Mouse (Mus musculus) liver, embryonic 15.5 days (tissue): ENCODE measurements at regions not wholly inside any gene's neighbourhood (a gene's known extent, or its start where the extent isn't known, plus 50 kb on each side); places are given as distances from the start of the nearest gene placed in this dataset.
"Not testable (repeated sequence)": the region's sequence is repeated elsewhere in the genome, so short reads cannot be mapped to it uniquely, and the experiment has no call there.

Source experiments
- ATAC-seq: fragments of 200-750 bp; cut with Nextera tagmentation; 2 replicates; pipeline ENCODE4 v1.8.0; 2017; ENCODE audit warnings: moderate number of reproducible peaks, mild to moderate bottlenecking, moderate library complexity; ENCODE audit not compliant: insufficient read depth
- H3K27ac ChIP-seq: fragments of 300-500 bp; sonication (generic); replicated peaks from 2 replicates; pipeline ENCODE4 v1.5.1; 2015; ENCODE audit warnings: mild to moderate bottlenecking, inconsistent platforms
- H3K27me3 ChIP-seq: fragments of 300-500 bp; sonication (generic); 2 replicates; pipeline ENCODE4 v1.6.1; 2015; ENCODE audit warnings: mild to moderate bottlenecking, inconsistent platforms
- H3K36me3 ChIP-seq: fragments of 300-500 bp; sonication (generic); replicated peaks from 2 replicates; pipeline ENCODE4 v1.6.1; 2015; ENCODE audit warnings: moderate library complexity, mild to moderate bottlenecking, inconsistent platforms
- H3K4me1 ChIP-seq: fragments of 300-500 bp; sonication (generic); replicated peaks from 2 replicates; pipeline ENCODE4 v1.6.1; 2015; ENCODE audit warnings: inconsistent platforms
- H3K4me2 ChIP-seq: fragments of 300-500 bp; sonication (generic); 2 replicates; pipeline ENCODE4 v1.6.1; 2015; ENCODE audit warnings: moderate library complexity, mild to moderate bottlenecking, inconsistent platforms
- H3K4me3 ChIP-seq: fragments of 300-500 bp; sonication (generic); replicated peaks from 2 replicates; pipeline ENCODE4 v1.5.1; 2015; ENCODE audit warnings: mild to moderate bottlenecking, inconsistent platforms
- H3K9ac ChIP-seq: fragments of 300-500 bp; sonication (generic); 2 replicates; pipeline ENCODE4 v1.6.1; 2015; ENCODE audit warnings: moderate library complexity, mild to moderate bottlenecking, inconsistent platforms
- H3K9me3 ChIP-seq: fragments of 300-500 bp; sonication (generic); replicated peaks from 2 replicates; pipeline ENCODE4 v1.6.1; 2016; ENCODE audit warnings: inconsistent platforms
- WGBS: fragments of 180-500 bp; shearing (Covaris S2); methylation state at CpG from one replicate; pipeline ENCODE4 v1.1.7; 2015; ENCODE audit warnings: mixed read lengths; ENCODE audit not compliant: insufficient replicate concordance; 5-methylcytosine and 5-hydroxymethylcytosine counted together

GRCm38 (mm10) chr8:57052661-57053060, 268.1 kb upstream of the Hand2 start:
- no peaks in the 10 kb centered on the region for H3K27me3 ChIP-seq
- WGBS: 68% methylated on average over 4 of the region's 4 CpGs
- no peak overlapping the region for H3K27ac ChIP-seq
- H3K4me2 ChIP-seq: no peak overlapping the region
- ATAC-seq: no peak
- H3K9me3 ChIP-seq: no peaks in the 10 kb centered on the region
- no peak overlapping the region for H3K4me3 ChIP-seq
- no peak overlapping the region for H3K9ac ChIP-seq
- H3K4me1 ChIP-seq: no peaks in the 10 kb centered on the region
- no peaks in the 10 kb centered on the region for H3K36me3 ChIP-seq

DNA sequence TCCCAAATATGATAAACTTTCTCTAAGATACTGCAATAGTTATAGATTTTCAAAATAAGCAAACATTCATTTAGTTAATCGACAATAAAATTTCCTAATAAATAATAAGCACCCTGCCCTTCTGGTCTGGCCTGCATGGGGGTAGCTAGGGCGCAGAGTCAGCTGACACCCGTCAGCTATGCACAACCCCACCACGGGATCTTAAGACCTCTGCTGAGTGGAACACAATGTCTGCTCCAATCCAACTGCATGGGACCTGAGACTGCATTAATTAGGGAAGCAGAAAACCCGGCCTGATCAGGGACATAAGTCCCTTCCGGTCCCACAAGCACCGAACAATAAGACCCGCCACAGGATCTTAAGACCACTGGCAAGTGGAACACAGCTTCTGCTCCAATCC, 243.8 kb upstream of the Hand2 start:
- no peaks in the 10 kb centered on the region for H3K9me3 ChIP-seq
- no peak for ATAC-seq
- 67% methylated on average over 8 of the region's 8 CpGs for WGBS

DNA sequence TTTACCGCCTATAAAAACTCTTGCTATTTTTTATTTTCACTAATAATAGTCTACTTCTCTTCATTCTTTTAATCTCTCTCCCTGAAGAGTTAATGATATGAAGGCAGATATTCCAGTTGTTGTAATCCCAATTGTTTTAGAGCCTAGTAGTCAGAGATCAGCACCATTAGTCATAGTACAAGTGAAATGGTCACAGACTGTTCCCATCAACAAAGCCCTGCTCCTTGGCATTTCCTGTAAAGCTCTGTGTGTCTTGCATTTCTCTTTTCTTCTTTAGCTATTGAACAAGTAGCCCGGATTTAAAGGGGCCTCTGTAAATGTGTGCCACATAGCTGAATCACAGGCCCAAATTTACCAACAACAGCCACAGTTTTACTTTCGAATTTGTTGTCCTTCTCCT, 234.0 kb upstream of the Hand2 start:
- WGBS: 46% methylated on average over 3 of the region's 3 CpGs
- no peak for ATAC-seq
- no peaks in the 10 kb centered on the region for H3K4me1 ChIP-seq
- H3K9me3 ChIP-seq: no peaks in the 10 kb centered on the region
- H3K36me3 ChIP-seq: no peaks in the 10 kb centered on the region
- H3K27me3 ChIP-seq: no peaks in the 10 kb centered on the region
- H3K9ac ChIP-seq: no peak overlapping the region
- no peak overlapping the region for H3K4me2 ChIP-seq
- no peak overlapping the region for H3K4me3 ChIP-seq
- H3K27ac ChIP-seq: no peak overlapping the region

More for the DNA sequence above, 243.8 kb upstream of the Hand2 start:
- H3K27me3 ChIP-seq: no peaks in the 10 kb centered on the region
- no peak overlapping the region for H3K4me2 ChIP-seq
- no peak overlapping the region for H3K4me3 ChIP-seq
- H3K27ac ChIP-seq: no peak overlapping the region
- no peaks in the 10 kb centered on the region for H3K36me3 ChIP-seq
- H3K9ac ChIP-seq: no peak overlapping the region
- no peaks in the 10 kb centered on the region for H3K4me1 ChIP-seq

- 61% methylated on average over 4 of the region's 4 CpGs for WGBS
- Histone ChIP-seq H3K27me3 (no peaks in the 10 kb centered on the region), H3K9ac (no peak overlapping the region), H3K36me3 (no peaks in the 10 kb centered on the region), H3K4me1 (no peaks in the 10 kb centered on the region), H3K27ac (no peak overlapping the region), H3K4me3 (no peak overlapping the region), H3K4me2 (no peak overlapping the region), H3K9me3 (no peaks in the 10 kb centered on the region)
- ATAC-seq: no peak
These were observed 228.4 kb upstream of the Hand2 start for GRCm38 (mm10) chr8:57092403-57092802.

- Histone ChIP-seq H3K9ac (no peak overlapping the region), H3K4me3 (no peak overlapping the region), H3K9me3 (no peaks in the 10 kb centered on the region), H3K36me3 (no peaks in the 10 kb centered on the region), H3K27ac (no peak overlapping the region), H3K4me1 (no peaks in the 10 kb centered on the region), H3K4me2 (no peak overlapping the region), H3K27me3 (no peaks in the 10 kb centered on the region)
- ATAC-seq: no peak
- 27% methylated on average over 2 of the region's 2 CpGs for WGBS
These were observed 225.6 kb upstream of the Hand2 start for GRCm38 (mm10) chr8:57095169-57095568.

- peak; percentile 92 for ATAC-seq
- not testable (repeated sequence) for H3K27ac ChIP-seq
- WGBS: 34% methylated on average over 3 of the region's 6 CpGs
These were observed 209.9 kb upstream of the Hand2 start for GRCm38 (mm10) chr8:57110765-57111402.

GRCm38 (mm10) chr8:57111403-57111771, 209.4 kb upstream of the Hand2 start:
- Histone ChIP-seq H3K9ac (no peak overlapping the region), H3K4me1 (no peaks in the 10 kb centered on the region), H3K27me3 (no peaks in the 10 kb centered on the region), H3K4me2 (no peak overlapping the region), H3K27ac (no peak overlapping the region), H3K36me3 (no peaks in the 10 kb centered on the region), H3K4me3 (no peak overlapping the region), H3K9me3 (no peaks in the 10 kb centered on the region)
- ATAC-seq: no peak
- WGBS: 40% methylated on average over 2 of the region's 2 CpGs

More at GRCm38 (mm10) chr8:57110765-57111402, 209.9 kb upstream of the Hand2 start:
- H3K9ac ChIP-seq, H3K36me3 ChIP-seq, H3K9me3 ChIP-seq, H3K4me1 ChIP-seq, H3K4me3 ChIP-seq, H3K4me2 ChIP-seq, H3K27me3 ChIP-seq: not testable (repeated sequence)

DNA sequence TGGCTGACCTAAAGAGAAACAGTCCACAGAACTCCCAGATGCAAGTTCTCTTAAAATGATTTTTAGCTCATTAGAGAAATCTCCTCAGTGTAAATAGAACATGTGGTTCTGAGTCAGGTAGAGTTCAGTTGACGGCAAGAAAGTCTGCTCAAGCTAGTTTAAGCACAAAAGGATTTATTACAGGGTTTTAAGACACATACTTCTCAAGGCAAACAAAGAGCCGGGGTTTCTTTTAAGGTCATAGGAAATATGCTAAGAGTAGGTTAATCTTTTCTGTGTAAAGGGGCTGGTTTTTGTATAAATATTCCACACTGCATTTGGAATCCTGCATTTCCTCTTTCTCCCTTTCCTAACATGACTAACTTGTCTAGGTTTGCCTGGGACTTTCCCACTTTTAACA, 206.9 kb upstream of the Hand2 start:
- WGBS: 46% methylated on average over 2 of the region's 2 CpGs
- no peaks in the 10 kb centered on the region for H3K36me3 ChIP-seq
- no peaks in the 10 kb centered on the region for H3K9me3 ChIP-seq
- no peak overlapping the region for H3K9ac ChIP-seq
- no peak overlapping the region for H3K27ac ChIP-seq
- no peak for ATAC-seq
- H3K4me2 ChIP-seq: no peak overlapping the region
- no peaks in the 10 kb centered on the region for H3K4me1 ChIP-seq
- no peaks in the 10 kb centered on the region for H3K27me3 ChIP-seq
- no peak overlapping the region for H3K4me3 ChIP-seq

DNA sequence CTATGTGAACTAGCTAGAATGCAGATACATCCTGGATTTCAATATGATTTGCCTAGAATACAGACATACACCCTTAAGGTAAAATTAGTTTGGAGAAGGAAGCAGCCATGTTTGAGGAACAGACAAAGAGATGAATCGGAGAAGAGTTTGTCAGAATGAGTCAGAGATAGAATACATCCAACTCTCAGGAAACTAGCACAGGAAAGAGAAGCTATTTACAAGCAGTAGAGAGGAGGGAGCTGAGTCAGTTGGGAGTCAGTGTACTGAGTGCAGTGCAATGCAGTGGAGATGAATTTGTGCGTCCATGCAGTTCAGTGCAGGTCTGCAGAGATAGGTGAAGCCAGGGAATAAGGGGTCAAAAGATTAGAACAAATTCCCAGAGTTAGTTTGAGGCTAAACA, 205.5 kb upstream of the Hand2 start:
- H3K4me1 ChIP-seq: no peaks in the 10 kb centered on the region
- H3K27me3 ChIP-seq: no peaks in the 10 kb centered on the region
- H3K9ac ChIP-seq: no peak overlapping the region
- WGBS: 60% methylated on average over 2 of the region's 2 CpGs
- no peaks in the 10 kb centered on the region for H3K9me3 ChIP-seq
- no peak for ATAC-seq
- H3K27ac ChIP-seq: no peak overlapping the region
- H3K36me3 ChIP-seq: no peaks in the 10 kb centered on the region
- H3K4me3 ChIP-seq: no peak overlapping the region
- H3K4me2 ChIP-seq: no peak overlapping the region

GRCm38 (mm10) chr8:57134041-57134440, 186.7 kb upstream of the Hand2 start:
- WGBS: 51% methylated on average over 2 of the region's 2 CpGs
- ATAC-seq: no peak

DNA sequence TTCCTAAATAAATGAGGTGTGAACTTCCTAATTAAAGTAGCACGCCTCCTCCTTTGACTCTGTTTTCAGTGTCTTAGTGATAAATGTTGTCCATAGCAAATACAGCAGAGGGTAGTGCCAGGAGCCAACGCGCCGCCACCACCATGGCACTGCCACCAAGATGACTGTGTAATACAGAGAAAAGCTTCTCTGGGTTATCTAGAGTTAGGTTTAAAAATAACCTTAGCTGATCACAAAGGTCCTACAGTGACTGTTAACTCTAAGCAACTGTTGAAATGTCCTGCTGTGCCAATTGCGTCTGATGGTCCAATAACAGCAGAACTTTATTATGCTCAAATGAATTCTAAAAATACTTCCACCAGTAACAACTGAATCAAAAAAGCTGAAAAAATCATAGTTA, 186.1 kb upstream of the Hand2 start:
- Histone ChIP-seq H3K4me2 (no peak overlapping the region), H3K27ac (no peak overlapping the region), H3K9me3 (no peaks in the 10 kb centered on the region), H3K4me3 (no peak overlapping the region), H3K4me1 (no peaks in the 10 kb centered on the region), H3K9ac (no peak overlapping the region), H3K36me3 (no peaks in the 10 kb centered on the region), H3K27me3 (no peaks in the 10 kb centered on the region)
- ATAC-seq: no peak
- WGBS: 70% methylated on average over 5 of the region's 5 CpGs

More at GRCm38 (mm10) chr8:57134041-57134440, 186.7 kb upstream of the Hand2 start:
- Histone ChIP-seq H3K9ac (no peak overlapping the region), H3K4me1 (no peaks in the 10 kb centered on the region), H3K4me3 (no peak overlapping the region), H3K36me3 (no peaks in the 10 kb centered on the region), H3K27me3 (no peaks in the 10 kb centered on the region), H3K4me2 (no peak overlapping the region), H3K9me3 (no peaks in the 10 kb centered on the region), H3K27ac (no peak overlapping the region)

DNA sequence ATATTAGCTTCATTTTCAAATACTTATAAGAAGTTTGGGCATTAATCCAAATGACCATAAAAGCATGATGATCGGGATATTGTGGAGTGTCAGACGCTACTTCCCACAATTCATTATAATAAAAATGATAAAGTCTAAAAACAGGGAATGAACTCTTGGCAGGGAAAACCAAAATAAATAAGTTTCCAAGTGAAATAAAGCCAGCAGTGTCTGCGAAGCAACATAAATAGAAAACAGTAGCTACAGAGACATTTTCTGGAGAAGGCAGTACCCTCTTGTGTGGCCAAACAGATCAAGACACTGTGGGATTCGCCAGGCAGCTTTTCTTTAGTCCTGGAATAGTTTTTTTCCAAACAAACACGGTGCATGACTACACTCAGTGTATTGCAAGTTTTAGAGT, 172.7 kb upstream of the Hand2 start:
- Histone ChIP-seq H3K36me3 (no peaks in the 10 kb centered on the region), H3K9me3 (no peaks in the 10 kb centered on the region), H3K9ac (no peak overlapping the region), H3K27ac (no peak overlapping the region), H3K4me3 (no peak overlapping the region), H3K4me1 (no peaks in the 10 kb centered on the region), H3K4me2 (no peak overlapping the region), H3K27me3 (no peaks in the 10 kb centered on the region)
- ATAC-seq: no peak
- 48% methylated on average over 5 of the region's 5 CpGs for WGBS
